29 mouse cellular contexts compared by ENCODE assay signal in the genomic region with DNA sequence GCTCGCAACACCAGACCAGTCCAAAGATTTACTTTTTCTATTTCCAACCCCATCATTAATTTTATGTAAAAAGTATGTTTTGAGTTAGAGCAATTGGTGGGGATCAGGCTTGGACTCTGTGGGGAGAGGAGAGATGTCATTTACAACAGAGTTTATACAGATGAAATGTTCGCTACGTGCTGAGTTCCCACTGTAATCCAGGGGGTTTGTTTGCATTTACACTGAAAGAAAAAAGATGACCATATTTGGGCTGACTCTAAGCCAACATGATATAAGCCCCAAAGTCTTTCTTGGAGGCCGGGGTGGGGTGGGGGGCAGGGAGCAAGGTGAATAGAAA. TPM values are rescaled to one million over a fixed set of nuclear protein-coding genes. Genes with fewer than 3 reads are reported as not detected.
A peak's percentile ranks its signal among the peaks of the same experiment; 100 is the strongest.
DNase-seq lines count a peak whose midpoint lies in the region; ATAC-seq and TF ChIP-seq lines count a peak whose summit lies in the region.
"Had no signal": no experiment of that assay in that cellular context is flagged by ENCODE, and none has a peak within 500 bp of the region (broad histone marks: within the 10 kb centered on the region; RNA-seq: fewer than 3 reads in every experiment).

No protein-coding gene starts in this region.

- DNase-seq in limb, embryonic 10.5 days (ENCODE audit: low spot score), result no peak
- peak; percentile 83 for DNase-seq in limb, embryonic 14.5 days (ENCODE audit: low spot score)
- no peak for DNase-seq in cerebellum, adult 9-11 months
- no peak for DNase-seq in gastrocnemius, adult 18-20 months (ENCODE audit: low spot score)
- DNase-seq in heart, adult 2 months, result no peak
- DNase-seq: adrenal gland, adult 8-10 months; B cell, adult 2 months; cerebellum, adult 8-10 months; cerebellum, postnatal 36 days; gastrocnemius, postnatal 25 days; heart, adult 11 months; heart, postnatal 36 days; kidney, postnatal 14 days; liver, postnatal 0 days; lung, postnatal 36 days; right cerebral cortex, adult 18-20 months; right cerebral cortex, postnatal 4 days; thymus, postnatal 14 days had no signal

- H3K79me2 ChIP-seq in heart, adult 2 months (replicated peaks; ENCODE audit: control insufficient read depth, insufficient read depth, low read length), result no peaks in the 10 kb centered on the region; the same call in 1 of the 2 replicates

- H3K9ac ChIP-seq in limb, embryonic 12.5 days (replicated peaks), result no peak overlapping the region
- H3K9ac ChIP-seq in limb, embryonic 14.5 days (ENCODE audit: low read depth, low read length, severe bottlenecking), result no peak overlapping the region
- no peak overlapping the region for H3K9ac ChIP-seq in stomach, embryonic 16.5 days (ENCODE audit: low read length)
- no peak overlapping the region for H3K9ac ChIP-seq in heart, adult 2 months (ENCODE audit: low read depth, low read length)
- H3K9ac ChIP-seq: embryonic facial prominence, embryonic 12.5 days; forebrain, embryonic 13.5 days; hindbrain, embryonic 13.5 days; liver, embryonic 12.5 days; liver, postnatal 0 days; midbrain, embryonic 12.5 days had no signal

- H3K4me2 ChIP-seq in limb, embryonic 12.5 days, result no peak overlapping the region
- H3K4me2 ChIP-seq in limb, embryonic 14.5 days (replicated peaks; ENCODE audit: low read depth, low read length, severe bottlenecking), result peak overlapping the region; percentile 15; the same call in 1 of the 2 replicates
- H3K4me2 ChIP-seq in stomach, embryonic 16.5 days (ENCODE audit: low read depth, low read length), result no peak overlapping the region
- H3K4me2 ChIP-seq: embryonic facial prominence, embryonic 12.5 days; forebrain, embryonic 13.5 days; heart, embryonic 11.5 days; hindbrain, embryonic 13.5 days; liver, embryonic 12.5 days; midbrain, embryonic 12.5 days had no signal

- no peaks in the 10 kb centered on the region for H3K36me3 ChIP-seq in limb, embryonic 12.5 days
- no peaks in the 10 kb centered on the region for H3K36me3 ChIP-seq in limb, embryonic 10.5 days
- no peaks in the 10 kb centered on the region for H3K36me3 ChIP-seq in limb, embryonic 14.5 days (ENCODE audit: control insufficient read depth, insufficient read depth, low read length)
- H3K36me3 ChIP-seq in stomach, embryonic 16.5 days (ENCODE audit: control insufficient read depth, insufficient read depth, low read length), result no peaks in the 10 kb centered on the region
- no peaks in the 10 kb centered on the region for H3K36me3 ChIP-seq in heart, adult 2 months (ENCODE audit: control insufficient read depth, insufficient read depth, low read length)
- H3K36me3 ChIP-seq: embryonic facial prominence, embryonic 12.5 days; hindbrain, embryonic 13.5 days; liver, embryonic 12.5 days; midbrain, embryonic 12.5 days had no signal

- H3K9me3 ChIP-seq in limb, embryonic 12.5 days, result no peaks in the 10 kb centered on the region
- no peaks in the 10 kb centered on the region for H3K9me3 ChIP-seq in limb, embryonic 10.5 days (replicated peaks)
- no peaks in the 10 kb centered on the region for H3K9me3 ChIP-seq in limb, embryonic 14.5 days (ENCODE audit: control insufficient read depth, low read length)
- no peaks in the 10 kb centered on the region for H3K9me3 ChIP-seq in stomach, embryonic 16.5 days (replicated peaks; ENCODE audit: control insufficient read depth, low read length)
- H3K9me3 ChIP-seq: embryonic facial prominence, embryonic 12.5 days; forebrain, embryonic 13.5 days; hindbrain, embryonic 13.5 days; liver, embryonic 12.5 days; midbrain, embryonic 12.5 days had no signal

- H3K27me3 ChIP-seq in limb, embryonic 12.5 days, result no peaks in the 10 kb centered on the region; the same call in 1 of the 2 replicates
- no peaks in the 10 kb centered on the region for H3K27me3 ChIP-seq in limb, embryonic 10.5 days (ENCODE audit: low read depth, poor library complexity, severe bottlenecking)
- no peaks in the 10 kb centered on the region for H3K27me3 ChIP-seq in limb, embryonic 14.5 days (ENCODE audit: control insufficient read depth, insufficient read depth, low read length)
- no peaks in the 10 kb centered on the region for H3K27me3 ChIP-seq in stomach, embryonic 16.5 days (ENCODE audit: control insufficient read depth, insufficient read depth, low read length)
- no peaks in the 10 kb centered on the region for H3K27me3 ChIP-seq in heart, adult 2 months (ENCODE audit: control insufficient read depth, insufficient read depth, low read length)
- H3K27me3 ChIP-seq: embryonic facial prominence, embryonic 12.5 days; forebrain, embryonic 13.5 days; hindbrain, embryonic 13.5 days; liver, embryonic 12.5 days; midbrain, embryonic 12.5 days had no signal

- TF ChIP-seq CTCF in embryonic fibroblast, embryonic 13.5 days (IDR thresholded peaks at IDR 0.05; ENCODE audit: borderline replicate concordance, insufficient read depth, low read length), result no peak
- no peak for TF ChIP-seq CTCF in heart, adult 2 months (IDR thresholded peaks at IDR 0.05)

- no peak for TF ChIP-seq EP300 in heart, adult 2 months (IDR thresholded peaks at IDR 0.05; ENCODE audit: insufficient read depth, low read depth, low read length)

- WGBS in limb, embryonic 12.5 days, result 34% methylated on average over 4 of the region's 4 CpGs
- 70% methylated on average over 4 of the region's 4 CpGs for WGBS in limb, embryonic 10.5 days
- WGBS in limb, embryonic 14.5 days, result 29% methylated on average over 4 of the region's 4 CpGs
- 31% methylated on average over 4 of the region's 4 CpGs for WGBS in stomach, embryonic 16.5 days
- 92% methylated on average over 4 of the region's 4 CpGs for WGBS in heart, adult 2 months

- peak; percentile 63 for ATAC-seq in limb, embryonic 12.5 days (ENCODE audit: insufficient number of reproducible peaks, insufficient read depth, low FRiP score, low TSS enrichment, low read depth)
- peak; percentile 74 for ATAC-seq in limb, embryonic 14.5 days (ENCODE audit: low FRiP score, low read depth)
- peak; percentile 69; the same call in 1 of the 2 replicates for ATAC-seq in stomach, embryonic 16.5 days (ENCODE audit: insufficient read depth, low FRiP score)
- ATAC-seq: forebrain, embryonic 13.5 days; liver, embryonic 12.5 days; liver, postnatal 0 days had no signal

- no peak for TF ChIP-seq POLR2A in embryonic fibroblast, embryonic 13.5 days (IDR thresholded peaks at IDR 0.05; ENCODE audit: low read depth, low read length)
- no peak for TF ChIP-seq POLR2A in limb, embryonic 14.5 days (IDR thresholded peaks at IDR 0.05; ENCODE audit: borderline replicate concordance, extremely low read depth, insufficient read depth, insufficient read length)
- TF ChIP-seq POLR2A in heart, adult 2 months (IDR thresholded peaks at IDR 0.05; ENCODE audit: insufficient read depth, low read depth, low read length), result no peak

- intact Hi-C loops in heart, adult 2 months (cut with DNase I), result no loop called here

- H3K4me3 ChIP-seq in limb, embryonic 12.5 days (replicated peaks), result no peak overlapping the region
- no peak overlapping the region for H3K4me3 ChIP-seq in limb, embryonic 10.5 days
- no peak overlapping the region for H3K4me3 ChIP-seq in embryonic fibroblast, embryonic 13.5 days (ENCODE audit: insufficient read depth, low read length)
- no peak overlapping the region for H3K4me3 ChIP-seq in limb, embryonic 14.5 days (replicated peaks; ENCODE audit: low read length)
- no peak overlapping the region for H3K4me3 ChIP-seq in stomach, embryonic 16.5 days (replicated peaks; ENCODE audit: low read length)
- no peak overlapping the region for H3K4me3 ChIP-seq in heart, adult 2 months
- H3K4me3 ChIP-seq: embryonic facial prominence, embryonic 12.5 days; forebrain, embryonic 13.5 days; hindbrain, embryonic 13.5 days; left cerebral cortex, adult 2 months; liver, embryonic 12.5 days; midbrain, embryonic 12.5 days; myocyte had no signal

- peaks cover 64% of the 10 kb centered on the region for H3K4me1 ChIP-seq in limb, embryonic 12.5 days (replicated peaks)
- H3K4me1 ChIP-seq in limb, embryonic 10.5 days, result peaks cover 47% of the 10 kb centered on the region
- H3K4me1 ChIP-seq in embryonic fibroblast, embryonic 13.5 days (ENCODE audit: control insufficient read depth, insufficient read depth, low read length), result peaks cover 16% of the 10 kb centered on the region
- peaks cover 33% of the 10 kb centered on the region for H3K4me1 ChIP-seq in limb, embryonic 14.5 days (ENCODE audit: control insufficient read depth, insufficient read depth, low read length)
- H3K4me1 ChIP-seq in stomach, embryonic 16.5 days (ENCODE audit: control insufficient read depth, insufficient read depth, low read length), result peaks cover 29% of the 10 kb centered on the region
- no peaks in the 10 kb centered on the region for H3K4me1 ChIP-seq in heart, adult 2 months (ENCODE audit: control insufficient read depth, insufficient read depth, low read length)

- H3K27ac ChIP-seq in limb, embryonic 12.5 days, result no peak overlapping the region; the same call in 1 of the 2 replicates
- H3K27ac ChIP-seq in limb, embryonic 10.5 days, result no peak overlapping the region
- peak overlapping the region; percentile 32 for H3K27ac ChIP-seq in embryonic fibroblast, embryonic 13.5 days (ENCODE audit: insufficient read depth, low read length)
- H3K27ac ChIP-seq in limb, embryonic 14.5 days (replicated peaks; ENCODE audit: low read depth, low read length), result no peak overlapping the region
- H3K27ac ChIP-seq in stomach, embryonic 16.5 days (ENCODE audit: low read length), result peak overlapping the region; percentile 88
- H3K27ac ChIP-seq in heart, adult 2 months, result no peak overlapping the region
- H3K27ac ChIP-seq: embryonic facial prominence, embryonic 12.5 days; forebrain, embryonic 13.5 days; left cerebral cortex, adult 2 months; liver, embryonic 12.5 days; midbrain, embryonic 12.5 days had no signal

RNA-seq across cellular contexts. Expression of a gene that starts 32.6 kb away (rescaled TPM):
- 25.6 and 29.0 TPM in 2 replicates for polyA plus RNA-seq in limb, embryonic 12.5 days (2016; fragmentation: Nextera tagmentation; extraction: Ambion mirVana)
- polyA plus RNA-seq in limb, embryonic 10.5 days (2016; fragmentation: Nextera tagmentation; extraction: Ambion mirVana), result 14.1 and 16.6 TPM in 2 replicates
- polyA plus RNA-seq in embryonic fibroblast, embryonic 13.5 days (2011; ENCODE audit: insufficient read length, low read depth, missing spikeins), result 46.2 and 52.0 TPM in 2 replicates
- 38.8 and 43.9 TPM in 2 replicates for polyA plus RNA-seq in limb, embryonic 14.5 days (2012; rRNA removed)
- 44.8 and 50.0 TPM in 2 replicates for polyA plus RNA-seq in limb, embryonic 14.5 days (2014; fragmentation: Nextera tagmentation; extraction: Ambion mirVana)
- 31.1 and 33.7 TPM in 2 replicates for polyA plus RNA-seq in stomach, embryonic 16.5 days (2015; fragmentation: Nextera tagmentation; extraction: Ambion mirVana)
- total RNA-seq in gastrocnemius, adult 18-20 months (2021), result 1 to 10 TPM; 2.1 to 2.2 TPM
- 1 to 10 TPM; 4.9 to 5.3 TPM for total RNA-seq in heart, adult 2 months (2021)
- 6.9 and 10.8 TPM in 2 replicates for polyA plus RNA-seq in heart, adult 2 months (2012; rRNA removed)

Comparison
In these comparisons a context has a peak if more than half of its experiments do, and no peak if none do; other contexts are left out.
1. H3K27ac ChIP-seq: peak in embryonic fibroblast, embryonic 13.5 days (single experiment) and stomach, embryonic 16.5 days (single experiment); none in limb, embryonic 12.5 days (single experiment), limb, embryonic 10.5 days (single experiment), limb, embryonic 14.5 days (single experiment) and heart, adult 2 months (single experiment).
2. Peak in every context shown above with its lines, with median percentiles within 50 percentile points of each other: ATAC-seq.